Mouse (Mus musculus) inflammation-experienced regulatory T-cells (primary cell): ENCODE results near the gene Hils1. TPM values are rescaled to one million over a fixed set of nuclear protein-coding genes. Genes with fewer than 3 reads are reported as not detected.

ENCODE experiments used
- polyA plus RNA-seq, 2 experiments: library from polyadenylated mRNA; unstranded; fragments of 100-300 nt; shearing (Covaris generic); gene quantifications; one replicate each; pipeline ENCODE4 v1.2.1; 2017

Hils1 gene
- not detected for polyA plus RNA-seq

GRCm38 (mm10) chr11:94967419-94967818, at the start of gene Hils1:
Gene Hils1 (plus strand): TSS chr11:94967593.

GRCm38 (mm10) chr11:94936045-94936444, 31.3 kb upstream of the Hils1 start, which contains the start of gene Col1a1:
Gene Col1a1 (plus strand): TSS chr11:94936224.

GRCm38 (mm10) chr11:94976199-94976598, 8.8 kb downstream of the Hils1 start, which contains the start of gene Sgca:
Gene Sgca (minus strand): TSS chr11:94976327.

GRCm38 (mm10) chr11:94990749-94991577, 23.6 kb downstream of the Hils1 start, which contains the start of gene Ppp1r9b:
Gene Ppp1r9b (plus strand): TSS chr11:94991035.

GRCm38 (mm10) chr11:95009629-95010014, 42.2 kb downstream of the Hils1 start, which contains the start of gene Samd14:
Gene Samd14 (plus strand): TSS chr11:95009879.

Other genes with a start within 250 kb of the Hils1 start
- not detected for gene Cdc34b, start 225.8 kb upstream of the Hils1 start, polyA plus RNA-seq
- gene Tmem92, start 184.9 kb upstream of the Hils1 start, polyA plus RNA-seq, result under 1 TPM; 0.14 to 0.86 TPM
- 1 to 10 TPM in 1 of 2 experiments, under 1 TPM in 1; 0.40 to 3.5 TPM for gene Col1a1, start 31.4 kb upstream of the Hils1 start, polyA plus RNA-seq
- gene Sgca, start 8.7 kb downstream of the Hils1 start, polyA plus RNA-seq, result 1 to 10 TPM in 1 of 2 experiments, under 1 TPM in 1; 0.19 to 1.3 TPM
- 10 to 100 TPM; 19.5 to 20.2 TPM for gene Ppp1r9b, start 23.4 kb downstream of the Hils1 start, polyA plus RNA-seq
- gene Samd14, start 42.3 kb downstream of the Hils1 start, polyA plus RNA-seq, result 1 to 10 TPM in 1 of 2 experiments, under 1 TPM in 1; 0.58 to 1.2 TPM
- gene Pdk2, start 73.8 kb downstream of the Hils1 start, polyA plus RNA-seq, result 10 to 100 TPM; 20.3 to 23.4 TPM
- gene Itga3, start 109.2 kb downstream of the Hils1 start, polyA plus RNA-seq, result 1 to 10 TPM; 5.7 to 9.3 TPM
- under 1 TPM in 1 of 2 experiments, not detected in 1; 0.28 TPM for gene Dlx3, start 152.5 kb downstream of the Hils1 start, polyA plus RNA-seq
- not detected for gene Dlx4, start 178.7 kb downstream of the Hils1 start, polyA plus RNA-seq